Mouse (Mus musculus) embryonic fibroblast, embryonic 13.5 days (primary cell): Measurements from ENCODE around the gene Tmbim7.

Experiments
- CTCF ChIP-seq: IDR thresholded peaks from 2 replicates; pipeline ENCODE4 v1.5.1; 2011; ENCODE audit warnings: mild to moderate bottlenecking, control low read depth, low read length, moderate library complexity, borderline replicate concordance; ENCODE audit not compliant: insufficient read depth
- POLR2A ChIP-seq: IDR thresholded peaks from 2 replicates; pipeline ENCODE4 v1.6.1; 2011; ENCODE audit warnings: low read depth, mild to moderate bottlenecking, control low read depth, low read length, moderate library complexity

GRCm38 (mm10) chr5:3650881-3651280 is at the start of gene Tmbim7:
- no peak for TF ChIP-seq CTCF
- no peak for TF ChIP-seq POLR2A
